Mouse (Mus musculus): Measurements from ENCODE around the gene Taar7f. TPM values are rescaled to one million over a fixed set of nuclear protein-coding genes. Genes with fewer than 3 reads are reported as not detected.
"Not testable (repeated sequence)": the region's sequence is repeated elsewhere in the genome, so short reads cannot be mapped to it uniquely, and the experiment has no call there.

Taar7f gene
- polyA plus RNA-seq, 1 experiment from 2014 or later, result not detected

DNA sequence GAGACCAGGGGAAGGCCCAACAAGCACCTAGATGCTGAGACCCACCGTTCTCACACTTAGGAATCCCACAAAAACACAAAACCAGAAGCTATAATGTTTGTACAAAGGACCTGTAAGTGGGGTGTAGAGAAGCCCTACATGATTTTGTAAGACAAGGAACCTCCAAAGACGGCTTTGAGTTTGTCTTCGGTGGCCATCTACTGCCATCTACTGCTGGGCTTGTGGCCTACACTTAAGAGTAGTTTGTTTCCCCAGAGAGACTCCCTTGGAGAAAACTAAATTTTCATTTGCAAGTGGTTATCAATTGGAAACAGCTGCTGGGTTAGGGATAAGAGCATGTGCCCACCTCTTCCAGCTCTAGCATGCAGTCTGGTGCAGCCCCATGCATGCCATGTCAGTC lies 30.9 kb downstream of the Taar7f start:
- Histone ChIP-seq H3K4me1 (no peaks in the 10 kb centered on the region), H3K27me3 (no peaks in the 10 kb centered on the region), H3K36me3 (no peaks in the 10 kb centered on the region), H3K9ac (no peak overlapping the region), H3K4me3 (no peak overlapping the region), H3K27ac (no peak overlapping the region), H3K4me2 (replicated peaks) (no peak overlapping the region), H3K9me3 (replicated peaks) (no peaks in the 10 kb centered on the region)
- ATAC-seq (ENCODE audit: low FRiP score), result no peak
- WGBS, result 41% methylated on average over 3 of the region's 3 CpGs

DNA sequence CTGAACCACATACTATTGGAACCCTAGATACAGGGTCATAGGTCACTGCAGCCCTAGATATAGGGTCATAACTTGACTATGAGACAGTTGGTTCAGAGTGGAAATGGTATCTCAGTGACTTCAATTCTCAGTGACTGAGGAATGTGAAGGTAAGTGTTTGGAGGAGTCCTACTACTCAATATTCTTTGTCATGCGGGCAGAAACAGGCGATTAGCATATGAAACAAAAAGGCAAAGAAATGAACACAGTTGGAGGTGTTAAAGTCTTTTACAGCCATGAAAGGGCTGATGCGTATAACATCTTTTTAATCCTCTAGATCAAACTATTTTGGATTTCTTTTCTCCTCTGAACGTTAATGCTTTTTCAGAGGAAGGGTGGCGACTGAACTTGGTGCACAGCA lies 36.6 kb downstream of the Taar7f start:
- no peak overlapping the region for H3K27ac ChIP-seq
- H3K27me3 ChIP-seq, result no peaks in the 10 kb centered on the region
- no peak overlapping the region for H3K9ac ChIP-seq
- ATAC-seq (ENCODE audit: low FRiP score), result no peak
- no peaks in the 10 kb centered on the region for H3K9me3 ChIP-seq (replicated peaks)
- H3K4me1 ChIP-seq, result no peaks in the 10 kb centered on the region
- H3K36me3 ChIP-seq, result no peaks in the 10 kb centered on the region
- H3K4me2 ChIP-seq (replicated peaks), result no peak overlapping the region
- WGBS, result 65% methylated on average over 5 of the region's 5 CpGs
- H3K4me3 ChIP-seq, result no peak overlapping the region

- Histone ChIP-seq H3K4me3 (no peak overlapping the region), H3K9ac (no peak overlapping the region), H3K27ac (no peak overlapping the region), H3K9me3 (replicated peaks) (no peaks in the 10 kb centered on the region), H3K4me2 (replicated peaks) (no peak overlapping the region), H3K27me3 (no peaks in the 10 kb centered on the region), H3K4me1 (no peaks in the 10 kb centered on the region), H3K36me3 (no peaks in the 10 kb centered on the region)
- no peak for ATAC-seq (ENCODE audit: low FRiP score)
- 84% methylated on average over 5 of the region's 5 CpGs for WGBS
These were observed 37.2 kb downstream of the Taar7f start for GRCm38 (mm10) chr10:24086555-24086954.

DNA sequence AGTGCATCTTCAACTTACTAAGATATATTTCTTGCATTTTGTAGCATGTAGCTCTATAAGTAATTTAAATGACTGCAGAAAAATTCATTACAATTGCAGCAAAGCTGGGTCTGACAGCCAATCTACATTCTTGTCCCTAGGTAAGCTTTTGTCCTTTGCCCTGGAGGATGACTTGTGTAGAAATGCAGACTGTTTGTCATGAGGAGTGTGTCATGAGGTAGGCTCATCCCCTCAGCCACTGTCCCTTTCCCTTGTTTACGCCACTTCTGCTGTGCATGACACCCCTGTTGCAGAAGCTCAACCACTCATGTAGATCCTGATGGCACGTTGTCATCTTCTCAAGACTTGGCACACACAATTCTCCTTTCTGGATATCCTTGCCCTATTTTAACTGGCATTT lies 37.9 kb downstream of the Taar7f start:
- Histone ChIP-seq H3K4me1 (no peaks in the 10 kb centered on the region), H3K9ac (no peak overlapping the region), H3K27ac (no peak overlapping the region), H3K36me3 (no peaks in the 10 kb centered on the region), H3K4me3 (no peak overlapping the region), H3K27me3 (no peaks in the 10 kb centered on the region), H3K9me3 (replicated peaks) (no peaks in the 10 kb centered on the region), H3K4me2 (replicated peaks) (no peak overlapping the region)
- 95% methylated on average over 2 of the region's 2 CpGs for WGBS
- no peak for ATAC-seq (ENCODE audit: low FRiP score)

DNA sequence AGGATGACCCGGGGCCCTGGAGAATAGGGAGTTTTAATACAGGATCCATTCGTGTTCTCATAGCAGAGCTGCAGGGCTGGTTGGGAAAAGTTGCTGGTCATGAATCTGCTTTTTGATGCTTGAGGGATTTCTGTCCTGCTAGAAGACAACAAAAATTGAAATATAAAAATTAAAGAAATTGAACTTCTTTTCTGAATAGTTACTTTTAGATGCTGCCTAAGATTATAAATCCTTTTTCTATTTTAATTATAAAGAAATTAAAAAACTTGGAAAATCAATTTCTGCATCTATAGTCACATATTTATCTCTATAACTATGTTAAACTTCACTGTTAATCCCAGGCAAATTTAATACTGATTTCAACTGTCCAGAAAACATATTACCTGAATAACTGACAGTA lies 42.9 kb downstream of the Taar7f start, which contains the start of gene Taar8b:
TSS of gene Taar8b (minus strand) at position 101 of the 400 bp plus-strand sequence.
- H3K4me3 ChIP-seq, result no peak within 1 kb of the TSS
- 77% methylated on average over 2 of the region's 2 CpGs for WGBS
- ATAC-seq (ENCODE audit: low FRiP score), result no peak
- H3K4me2 ChIP-seq (replicated peaks), result no peak within 1 kb of the TSS
- H3K9me3 ChIP-seq (replicated peaks), result no peaks in the 10 kb centered on the region
- H3K9ac ChIP-seq, result no peak within 1 kb of the TSS
- H3K27ac ChIP-seq, result no peak within 1 kb of the TSS
- H3K4me1 ChIP-seq, result no peaks in the 10 kb centered on the region
- no peaks in the 10 kb centered on the region for H3K36me3 ChIP-seq
- H3K27me3 ChIP-seq, result no peaks in the 10 kb centered on the region

GRCm38 (mm10) chr10:24097010-24097409 lies 47.7 kb downstream of the Taar7f start:
- not testable (repeated sequence) for H3K4me1 ChIP-seq; H3K4me2 ChIP-seq (replicated peaks); H3K9me3 ChIP-seq (replicated peaks); H3K27me3 ChIP-seq; H3K4me3 ChIP-seq; ATAC-seq (ENCODE audit: low FRiP score); H3K27ac ChIP-seq; H3K36me3 ChIP-seq; H3K9ac ChIP-seq
- 65% methylated on average over 2 of the region's 2 CpGs for whole genome bisulfite sequencing

Other genes with a start within 250 kb of the Taar7f start
- not detected in 2 replicates for gene Vnn3, start 198.0 kb upstream of the Taar7f start, polyA plus RNA-seq (2016; fragmentation: Nextera tagmentation; extraction: Ambion mirVana)
- gene Vnn1, start 154.8 kb upstream of the Taar7f start, polyA plus RNA-seq (2016; fragmentation: Nextera tagmentation; extraction: Ambion mirVana), result 1.3 and 1.6 TPM in 2 replicates
- gene Taar1, start 129.2 kb upstream of the Taar7f start, polyA plus RNA-seq (2016; fragmentation: Nextera tagmentation; extraction: Ambion mirVana), result not detected in 2 replicates
- gene Taar2, start 110.9 kb upstream of the Taar7f start, polyA plus RNA-seq (2016; fragmentation: Nextera tagmentation; extraction: Ambion mirVana), result not detected in 2 replicates
- not detected in 2 replicates for gene Taar3, start 100.0 kb upstream of the Taar7f start, polyA plus RNA-seq (2016; fragmentation: Nextera tagmentation; extraction: Ambion mirVana)
- not detected in 2 replicates for gene Taar4, start 89.0 kb upstream of the Taar7f start, polyA plus RNA-seq (2016; fragmentation: Nextera tagmentation; extraction: Ambion mirVana)
- gene Taar5, start 78.8 kb upstream of the Taar7f start, polyA plus RNA-seq (2016; fragmentation: Nextera tagmentation; extraction: Ambion mirVana), result 1.3 TPM in 1 of 2 replicates, not detected in the other
- gene Taar6, start 63.9 kb upstream of the Taar7f start, polyA plus RNA-seq (2016; fragmentation: Nextera tagmentation; extraction: Ambion mirVana), result 0.41 TPM in 1 of 2 replicates, not detected in the other
- gene Taar7a, start 56.0 kb upstream of the Taar7f start, polyA plus RNA-seq (2016; fragmentation: Nextera tagmentation; extraction: Ambion mirVana), result not detected in 2 replicates
- gene Taar7b, start 49.6 kb upstream of the Taar7f start, polyA plus RNA-seq (2016; fragmentation: Nextera tagmentation; extraction: Ambion mirVana), result not detected in 2 replicates
- not detected in 2 replicates for gene Taar7d, start 22.3 kb upstream of the Taar7f start, polyA plus RNA-seq (2016; fragmentation: Nextera tagmentation; extraction: Ambion mirVana)
- not detected in 2 replicates for gene Taar7e, start 11.9 kb upstream of the Taar7f start, polyA plus RNA-seq (2016; fragmentation: Nextera tagmentation; extraction: Ambion mirVana)
- gene Taar8a, start 27.0 kb downstream of the Taar7f start, polyA plus RNA-seq (2016; fragmentation: Nextera tagmentation; extraction: Ambion mirVana), result not detected in 2 replicates
- not detected in 2 replicates for gene Taar8b, start 42.8 kb downstream of the Taar7f start, polyA plus RNA-seq (2016; fragmentation: Nextera tagmentation; extraction: Ambion mirVana)
- not detected in 2 replicates for gene Taar8c, start 52.4 kb downstream of the Taar7f start, polyA plus RNA-seq (2016; fragmentation: Nextera tagmentation; extraction: Ambion mirVana)
- not detected in 2 replicates for gene Taar9, start 60.0 kb downstream of the Taar7f start, polyA plus RNA-seq (2016; fragmentation: Nextera tagmentation; extraction: Ambion mirVana)
- gene Stx7, start 99.8 kb downstream of the Taar7f start, polyA plus RNA-seq (2016; fragmentation: Nextera tagmentation; extraction: Ambion mirVana), result 149 and 158 TPM in 2 replicates
- gene Moxd1, start 174.0 kb downstream of the Taar7f start, polyA plus RNA-seq (2016; fragmentation: Nextera tagmentation; extraction: Ambion mirVana), result 16.1 and 17.8 TPM in 2 replicates

Measured in hindbrain, embryonic 12.5 days (tissue).